Mouse (Mus musculus): ENCODE data around the gene Gm3002.
"Not testable (repeated sequence)": the region's sequence is repeated elsewhere in the genome, so short reads cannot be mapped to it uniquely, and the experiment has no call there.

The Gm3002 gene

GRCm38 (mm10) chr14:3809774-3810173 is at the start of gene Gm3002:
Gene Gm3002 (plus strand): TSS chr14:3810074.
- DNase-seq (ENCODE audit: low read depth): not testable (repeated sequence)

- DNase-seq (ENCODE audit: low read depth): not testable (repeated sequence)
These were observed 36.1 kb downstream of the Gm3002 start, which contains the start of gene Gm3033 for GRCm38 (mm10) chr14:3845945-3846344. Gene Gm3033 (plus strand): TSS chr14:3846245.

- DNase-seq (ENCODE audit: low read depth): not testable (repeated sequence)
These were observed 74.0 kb downstream of the Gm3002 start, which contains the start of gene Gm2916 for GRCm38 (mm10) chr14:3883872-3884271. Gene Gm2916 (plus strand): TSS chr14:3884172.

GRCm38 (mm10) chr14:3931456-3931855 is 121.6 kb downstream of the Gm3002 start, which contains the start of gene Gm3029:
Gene Gm3029 (plus strand): TSS chr14:3931756.
- not testable (repeated sequence) for DNase-seq (ENCODE audit: low read depth)

GRCm38 (mm10) chr14:3963247-3963646 is 153.4 kb downstream of the Gm3002 start, which contains the start of gene Gm3095:
Gene Gm3095 (plus strand): TSS chr14:3963547.
- DNase-seq (ENCODE audit: low read depth): not testable (repeated sequence)

GRCm38 (mm10) chr14:3998094-3998493 is 188.2 kb downstream of the Gm3002 start, which contains the start of gene Gm3099:
Gene Gm3099 (plus strand): TSS chr14:3998394.
- DNase-seq (ENCODE audit: low read depth): not testable (repeated sequence)

Measured in c-Kit-positive CD71-positive TER-119-negative erythroid progenitor cells, embryonic 14.5 days (primary cell).